Mouse (Mus musculus) left cerebral cortex, adult 2 months (tissue): Measurements from ENCODE around the gene Spock3. TPM values are rescaled to one million over a fixed set of nuclear protein-coding genes. Genes with fewer than 3 reads are reported as not detected.

Source experiments
- DNase-seq, 2 experiments: peaks; one replicate each; pipeline ENCODE4 v3.0.0; 2021 to 2022; ENCODE audit warnings: low spot score in 2 of 2, mixed read lengths in 1 of 2; ENCODE audit errors: extremely low spot score in 1 of 2
- H3K27ac ChIP-seq: fragments of 200-600 bp; 2 replicates; pipeline ENCODE4 v1.8.1; 2022
- H3K4me3 ChIP-seq: fragments of 200-600 bp; 2 replicates; pipeline ENCODE4 v1.8.1; 2022
- CTCF ChIP-seq: fragments of 200-600 bp; IDR thresholded peaks from 2 replicates; pipeline ENCODE4 v1.8.1; 2022; ENCODE audit warnings: antibody characterized with exemption, mild to moderate bottlenecking, moderate library complexity
- intact Hi-C: fragments of 180-260 bp; cut with DNase I; formaldehyde crosslinking; loops from one replicate; pipeline ENCODE4 v1.15.1; 2025
- total RNA-seq, 2 experiments: library from RNA; stranded (reverse); gene quantifications; 2 replicates each; pipeline ENCODE4 v1.2.3; 2021

Spock3 gene
- total RNA-seq, 2 experiments from 2014 or later = 67.2 to 68.2 TPM

DNA sequence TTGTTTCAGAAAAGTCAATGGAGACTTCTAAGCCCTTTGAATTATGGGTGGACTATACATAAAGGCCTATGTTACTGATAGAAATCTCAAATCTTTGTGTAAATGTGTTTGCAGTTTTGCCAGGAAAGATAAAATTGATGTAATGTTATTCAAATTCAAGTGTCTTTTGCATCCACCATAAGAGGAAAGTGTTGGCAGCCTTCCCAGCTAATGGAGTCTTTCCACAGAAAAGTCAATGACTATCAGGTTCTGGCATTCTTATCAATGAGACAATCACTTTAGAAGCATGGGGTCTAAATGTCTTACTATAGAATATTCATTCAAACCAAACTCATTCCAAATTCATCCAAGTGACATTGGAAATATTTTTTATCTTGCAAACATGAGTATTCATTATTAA lies 214.5 kb downstream of the Spock3 start:
- Histone ChIP-seq H3K27ac (no peak overlapping the region), H3K4me3 (no peak overlapping the region)
- TF ChIP-seq CTCF = no peak
- intact Hi-C loops = no loop called here
- no peak for DNase-seq

DNA sequence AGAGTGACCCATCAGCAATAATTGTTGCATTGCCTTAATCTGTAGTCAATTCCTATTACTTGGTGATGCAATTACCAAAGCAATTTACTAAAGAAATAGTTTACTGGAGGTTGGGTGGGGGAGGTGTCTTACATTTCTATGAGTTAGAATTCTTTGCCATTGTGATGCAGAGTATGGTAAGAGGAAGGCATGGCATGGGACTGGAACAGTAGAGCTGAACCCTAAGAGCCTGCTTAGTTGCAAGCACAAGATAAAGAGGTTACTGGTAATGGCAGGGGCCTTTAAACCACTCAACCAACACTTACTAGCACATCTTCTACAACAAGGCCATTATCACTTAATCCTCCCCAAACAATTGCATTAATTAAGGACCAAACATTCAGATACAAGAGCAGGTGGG lies 219.1 kb downstream of the Spock3 start:
- intact Hi-C loops = no loop called here
- no peak overlapping the region for H3K27ac ChIP-seq
- DNase-seq = no peak
- no peak overlapping the region for H3K4me3 ChIP-seq
- TF ChIP-seq CTCF = no peak

DNA sequence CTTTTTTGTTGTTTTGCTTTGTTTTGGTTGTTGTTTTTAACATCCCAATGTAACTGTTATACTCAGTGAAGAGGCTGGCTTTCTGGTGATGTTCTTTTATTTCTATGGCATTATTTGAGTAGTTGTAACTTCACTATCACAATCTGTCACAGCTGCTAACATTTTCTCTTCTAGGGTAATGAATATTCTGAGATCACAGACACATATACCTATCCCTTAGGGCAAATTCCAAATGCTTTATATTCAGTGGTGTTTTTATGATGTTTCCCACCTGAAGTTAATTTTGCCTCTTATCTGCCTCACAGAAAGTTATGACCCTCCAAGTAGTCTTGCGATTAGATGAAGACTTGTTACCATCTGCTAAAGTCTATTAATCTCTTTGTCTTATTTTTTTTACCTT lies 230.5 kb downstream of the Spock3 start:
- no peak for DNase-seq
- no peak for TF ChIP-seq CTCF
- H3K4me3 ChIP-seq = no peak overlapping the region
- H3K27ac ChIP-seq = no peak overlapping the region
- intact Hi-C loops = no loop called here

DNA sequence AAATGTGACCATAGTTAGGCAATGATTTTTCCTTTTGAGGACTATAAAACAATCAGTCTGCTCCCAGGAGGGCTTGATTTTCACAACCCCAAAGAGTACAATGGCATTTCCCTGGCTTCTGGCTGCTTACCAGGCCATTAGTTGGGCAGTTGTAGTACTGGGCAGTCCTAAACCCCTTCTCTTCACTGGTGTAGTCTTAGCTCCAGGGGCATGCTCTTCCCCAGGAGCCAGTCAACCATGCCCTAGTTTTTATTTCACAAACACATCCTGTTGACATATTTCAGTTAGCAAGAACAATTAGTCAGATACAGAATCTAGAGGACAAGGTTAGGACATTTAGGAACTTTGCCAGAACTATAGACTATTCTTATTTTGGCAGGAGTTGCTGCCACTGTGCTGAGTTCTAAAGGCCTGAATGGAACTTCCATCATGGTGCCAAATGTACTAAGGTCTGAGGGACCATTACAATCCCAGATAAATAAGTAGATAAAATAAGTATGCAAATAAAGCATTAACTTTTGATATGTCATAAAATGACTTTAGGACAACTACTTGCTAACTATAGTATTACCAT lies 308.1 kb downstream of the Spock3 start:
- DNase-seq = no peak
- TF ChIP-seq CTCF = no peak
- no peak overlapping the region for H3K4me3 ChIP-seq
- intact Hi-C loops = no loop called here
- H3K27ac ChIP-seq = no peak overlapping the region

DNA sequence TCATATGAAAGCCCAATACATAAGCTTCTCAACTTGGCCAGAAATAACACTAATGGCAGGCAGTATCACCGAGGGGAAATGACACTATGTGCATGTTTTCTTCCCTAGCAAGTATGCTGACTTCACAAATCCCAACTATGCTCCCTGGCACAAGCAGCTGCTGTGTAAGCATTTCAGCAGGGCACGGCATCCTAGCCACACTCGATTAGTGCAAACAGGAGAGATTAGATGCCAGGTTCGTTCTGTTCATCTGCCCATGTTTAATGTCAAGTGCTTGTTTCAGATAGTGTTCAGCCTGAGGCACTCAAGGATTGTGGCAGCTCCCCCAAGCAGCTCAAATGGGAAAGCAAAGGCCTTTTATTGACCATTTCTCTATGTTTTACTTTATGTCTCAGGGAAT lies 311.7 kb downstream of the Spock3 start:
- H3K27ac ChIP-seq = no peak overlapping the region
- H3K4me3 ChIP-seq = no peak overlapping the region
- no peak for TF ChIP-seq CTCF
- DNase-seq = no peak
- intact Hi-C loops = no loop called here

DNA sequence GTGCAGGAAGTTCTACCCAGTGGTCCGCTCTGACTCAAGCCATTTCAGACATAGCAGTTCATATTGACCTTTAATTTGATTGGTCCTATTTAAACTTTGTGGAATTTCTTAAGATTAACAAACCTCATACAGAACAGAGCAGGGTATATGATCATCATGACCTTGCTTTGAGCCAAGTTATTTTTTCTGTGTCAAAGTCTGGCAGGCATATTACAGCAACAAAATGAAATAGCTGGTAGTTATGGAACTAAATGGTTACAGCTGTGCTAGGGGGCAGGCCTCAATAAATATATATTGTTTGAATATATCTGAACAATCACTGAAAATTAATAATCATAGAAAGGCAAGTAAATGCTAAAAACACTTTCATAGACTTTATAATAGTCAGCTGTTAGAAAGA lies 384.6 kb downstream of the Spock3 start:
- no peak overlapping the region for H3K27ac ChIP-seq
- TF ChIP-seq CTCF = no peak
- no peak overlapping the region for H3K4me3 ChIP-seq
- no peak for DNase-seq
- intact Hi-C loops = no loop called here

DNA sequence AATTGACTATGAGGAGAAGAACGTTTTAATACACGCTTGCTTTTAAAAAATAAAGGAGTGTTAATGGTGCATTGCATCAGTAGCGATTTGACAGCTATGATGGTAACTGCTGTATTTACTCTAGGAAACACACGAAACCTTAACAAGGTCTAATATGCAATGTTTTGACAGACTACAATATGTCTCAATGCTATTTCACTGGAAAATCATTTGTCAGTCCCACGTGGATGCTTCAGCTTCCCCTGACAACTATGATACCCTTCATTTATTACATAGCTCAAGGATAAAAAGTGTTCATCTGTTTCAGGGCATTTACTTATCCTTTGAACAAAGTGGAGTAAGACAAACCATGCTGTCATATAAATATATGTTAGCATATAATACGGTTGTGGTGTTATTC lies 417.8 kb downstream of the Spock3 start:
- Histone ChIP-seq H3K27ac (no peak overlapping the region), H3K4me3 (no peak overlapping the region)
- intact Hi-C loops = no loop called here
- no peak for DNase-seq
- TF ChIP-seq CTCF = no peak

DNA sequence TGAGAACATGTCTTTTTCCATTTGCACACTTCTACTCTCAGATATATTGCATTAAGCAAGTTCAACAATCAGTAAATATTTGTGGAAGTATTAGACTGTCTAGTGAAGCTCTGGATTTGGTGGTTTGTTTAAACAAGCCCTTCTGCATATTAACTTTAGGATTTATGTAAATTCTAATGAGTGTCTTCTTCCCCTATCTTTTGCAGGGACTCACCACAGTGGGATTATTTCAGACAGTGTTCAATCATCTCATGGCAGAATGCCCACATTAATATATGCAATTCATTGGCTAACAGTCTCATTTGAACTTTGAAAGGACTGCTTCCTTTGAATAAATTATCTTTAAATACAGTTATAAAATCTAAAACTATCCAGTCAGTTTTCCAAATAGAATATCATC lies 446.9 kb downstream of the Spock3 start:
- Histone ChIP-seq H3K27ac (no peak overlapping the region), H3K4me3 (no peak overlapping the region)
- no peak for TF ChIP-seq CTCF
- DNase-seq = no peak
- intact Hi-C loops = no loop called here
